Mouse (Mus musculus) stomach, postnatal 0 days (tissue): ENCODE measurements around the gene Fam49a. TPM values are rescaled to one million over a fixed set of nuclear protein-coding genes. Genes with fewer than 3 reads are reported as not detected.

Experiments
- ATAC-seq: fragments of 200-750 bp; cut with Nextera tagmentation; 2 replicates; pipeline ENCODE4 v1.8.0; 2017; ENCODE audit not compliant: low FRiP score, low TSS enrichment
- DNase-seq: peaks from one replicate; pipeline ENCODE4 v3.0.0-alpha.2; 2016; ENCODE audit warnings: low spot score
- H3K27ac ChIP-seq: fragments of 300-500 bp; sonication (generic); replicated peaks from 2 replicates; pipeline ENCODE4 v1.5.1; 2014; ENCODE audit warnings: mild to moderate bottlenecking, control low read depth
- H3K27me3 ChIP-seq: fragments of 300-500 bp; sonication (generic); 2 replicates; pipeline ENCODE4 v1.6.1; 2014; ENCODE audit warnings: low read length; ENCODE audit not compliant: control insufficient read depth, insufficient read depth
- H3K36me3 ChIP-seq: fragments of 300-500 bp; sonication (generic); 2 replicates; pipeline ENCODE4 v1.6.1; 2014; ENCODE audit warnings: low read length, mixed read lengths; ENCODE audit not compliant: control insufficient read depth, insufficient read depth
- H3K4me1 ChIP-seq: fragments of 300-500 bp; sonication (generic); replicated peaks from 2 replicates; pipeline ENCODE4 v1.6.1; 2014; ENCODE audit warnings: antibody characterized with exemption; ENCODE audit not compliant: control insufficient read depth, insufficient read depth
- H3K4me2 ChIP-seq: fragments of 300-500 bp; sonication (generic); replicated peaks from 2 replicates; pipeline ENCODE4 v1.6.1; 2014; ENCODE audit warnings: low read depth, mild to moderate bottlenecking, control low read depth, moderate library complexity
- H3K4me3 ChIP-seq: fragments of 300-500 bp; sonication (generic); 2 replicates; pipeline ENCODE4 v1.5.1; 2014; ENCODE audit warnings: low read depth, low read length, control low read depth
- H3K9ac ChIP-seq: fragments of 300-500 bp; sonication (generic); 2 replicates; pipeline ENCODE4 v1.6.1; 2014; ENCODE audit warnings: mild to moderate bottlenecking, low read length, control low read depth, mixed read lengths
- H3K9me3 ChIP-seq: fragments of 300-500 bp; sonication (generic); 2 replicates; pipeline ENCODE4 v1.6.1; 2016; ENCODE audit warnings: low read length; ENCODE audit not compliant: control insufficient read depth
- CTCF ChIP-seq: IDR thresholded peaks from 2 replicates; pipeline ENCODE4 v1.5.1; 2016; ENCODE audit warnings: antibody characterized with exemption, low read depth, mild to moderate bottlenecking, moderate library complexity
- EP300 ChIP-seq: optimal IDR thresholded peaks from 2 replicates; pipeline ENCODE3; 2016; ENCODE audit warnings: antibody characterized with exemption
- WGBS: fragments of 180-500 bp; shearing (Covaris S2); extraction: QIAGEN DNeasy Blood & Tissue Kit; methylation state at CpG from one replicate; pipeline ENCODE4 v1.1.7; 2014; 5-methylcytosine and 5-hydroxymethylcytosine counted together
- polyA plus RNA-seq: library from polyadenylated mRNA; unstranded; fragments of >200 nt; fragmentation: Nextera tagmentation; extraction: Ambion mirVana; gene quantifications from 2 replicates; pipeline ENCODE4 v1.2.1, GENCODE M21; 2015

The Fam49a gene
- polyA plus RNA-seq, 1 experiment from 2014 or later = 5.3 TPM

DNA sequence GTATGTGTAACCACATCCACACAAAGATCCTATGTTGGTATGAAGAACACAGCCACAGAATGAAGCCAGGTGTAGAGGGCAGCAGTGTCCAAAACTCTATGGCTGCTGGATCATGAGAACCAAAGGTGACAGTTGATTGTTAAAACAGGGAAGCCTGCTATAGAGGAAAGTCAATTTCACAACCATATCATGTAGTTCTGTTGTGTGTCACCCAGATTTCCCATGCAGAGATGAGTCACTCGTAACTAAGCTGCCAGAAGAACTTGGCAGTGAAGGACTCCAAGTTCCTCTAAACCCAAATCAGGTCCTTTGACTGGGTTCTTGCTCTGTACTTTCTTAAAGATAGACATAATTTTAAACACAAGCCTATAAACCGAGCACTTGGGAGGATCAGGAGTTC, 38.6 kb upstream of the Fam49a start:
- no peaks in the 10 kb centered on the region for H3K36me3 ChIP-seq
- H3K4me1 ChIP-seq = no peaks in the 10 kb centered on the region
- no peaks in the 10 kb centered on the region for H3K27me3 ChIP-seq
- TF ChIP-seq EP300 (no peak), CTCF (no peak)
- no peak overlapping the region for H3K4me3 ChIP-seq
- H3K4me2 ChIP-seq = no peak overlapping the region
- no peak overlapping the region for H3K27ac ChIP-seq
- ATAC-seq = no peak
- 52% methylated on average over 2 of the region's 2 CpGs for WGBS
- no peak for DNase-seq
- no peak overlapping the region for H3K9ac ChIP-seq
- no peaks in the 10 kb centered on the region for H3K9me3 ChIP-seq

DNA sequence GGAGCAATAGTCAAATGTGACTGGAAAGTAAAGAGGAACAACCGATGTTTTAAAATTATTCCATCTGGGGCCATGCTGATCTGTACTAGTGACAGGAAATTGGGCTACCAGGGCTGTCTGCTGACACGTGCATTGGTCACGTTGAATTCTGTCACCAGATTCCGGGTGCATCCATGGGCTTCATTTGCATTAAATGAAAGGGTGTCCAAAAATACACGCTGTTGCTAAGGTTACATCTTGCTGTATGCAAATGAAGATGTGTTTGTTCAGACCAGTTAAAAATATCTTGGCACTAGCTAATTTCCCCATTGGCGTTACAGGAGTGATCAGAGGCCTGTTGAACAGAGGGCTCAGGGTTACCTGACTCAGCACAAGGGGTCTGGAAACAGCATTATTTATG, 36.2 kb upstream of the Fam49a start:
- no peaks in the 10 kb centered on the region for H3K27me3 ChIP-seq
- no peak for DNase-seq
- no peak overlapping the region for H3K9ac ChIP-seq
- no peak overlapping the region for H3K4me3 ChIP-seq
- 80% methylated on average over 6 of the region's 6 CpGs for WGBS
- H3K9me3 ChIP-seq = no peaks in the 10 kb centered on the region
- TF ChIP-seq CTCF (no peak), EP300 (no peak)
- no peak for ATAC-seq
- H3K4me2 ChIP-seq = no peak overlapping the region
- no peak overlapping the region for H3K27ac ChIP-seq
- H3K36me3 ChIP-seq = no peaks in the 10 kb centered on the region
- H3K4me1 ChIP-seq = no peaks in the 10 kb centered on the region

DNA sequence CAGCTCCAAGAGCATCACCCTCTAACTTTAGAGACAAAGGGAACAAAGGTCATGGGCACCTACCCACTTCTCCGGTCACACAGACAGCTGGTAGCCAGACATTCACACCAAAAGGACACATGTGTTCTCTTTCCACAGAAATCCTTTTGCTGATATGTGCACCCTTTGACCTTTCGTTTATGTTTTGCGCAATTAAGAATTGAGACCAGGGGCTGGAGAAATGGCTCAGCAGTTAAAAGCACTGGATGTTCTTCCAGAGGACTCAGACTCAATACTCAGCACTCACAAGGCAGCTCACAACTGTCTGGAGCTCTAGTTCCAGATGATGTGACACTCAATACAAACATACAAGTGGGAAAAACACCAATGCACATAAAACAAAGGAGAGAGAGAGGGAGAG, 34.3 kb upstream of the Fam49a start:
- ATAC-seq (no peak), DNase-seq (no peak)
- H3K27ac ChIP-seq = no peak overlapping the region
- no peak overlapping the region for H3K9ac ChIP-seq
- 69% methylated on average over 3 of the region's 3 CpGs for whole genome bisulfite sequencing
- H3K36me3 ChIP-seq = no peaks in the 10 kb centered on the region
- no peaks in the 10 kb centered on the region for H3K4me1 ChIP-seq
- no peak overlapping the region for H3K4me2 ChIP-seq
- TF ChIP-seq EP300 = no peak
- TF ChIP-seq CTCF = no peak
- H3K27me3 ChIP-seq = no peaks in the 10 kb centered on the region
- no peaks in the 10 kb centered on the region for H3K9me3 ChIP-seq
- H3K4me3 ChIP-seq = no peak overlapping the region

DNA sequence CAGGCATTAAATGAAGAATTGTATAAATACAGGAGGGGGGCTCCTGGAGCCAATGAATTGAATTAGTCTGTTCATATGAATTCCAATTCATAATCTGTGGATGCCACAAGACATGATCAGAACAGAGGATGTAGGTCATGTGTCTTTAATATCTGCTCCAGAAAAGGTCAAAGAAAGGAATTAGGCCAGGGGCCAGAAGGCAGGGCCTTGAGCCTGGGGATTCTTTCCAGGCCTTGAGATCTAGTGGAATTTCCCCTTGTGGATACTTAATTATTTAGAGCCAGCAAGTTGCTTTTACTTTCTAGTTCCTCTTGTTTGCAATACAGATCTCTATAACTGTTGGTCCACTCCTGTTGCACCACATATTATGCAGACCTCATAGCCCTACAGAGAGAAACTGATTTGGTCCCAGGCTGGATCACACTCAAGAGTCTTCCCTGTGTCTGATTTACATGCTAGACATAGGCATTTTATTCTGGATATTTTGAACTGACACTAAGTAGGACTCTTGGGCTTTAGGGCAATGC, 31.8 kb upstream of the Fam49a start:
- no peak for DNase-seq
- H3K4me1 ChIP-seq = no peaks in the 10 kb centered on the region
- no peak overlapping the region for H3K4me3 ChIP-seq
- H3K27me3 ChIP-seq = no peaks in the 10 kb centered on the region
- H3K9ac ChIP-seq = no peak overlapping the region
- no peaks in the 10 kb centered on the region for H3K9me3 ChIP-seq
- TF ChIP-seq EP300 (no peak), CTCF (no peak)
- H3K27ac ChIP-seq = no peak overlapping the region
- H3K36me3 ChIP-seq = no peaks in the 10 kb centered on the region
- no peak for ATAC-seq
- no peak overlapping the region for H3K4me2 ChIP-seq

- no peak overlapping the region for H3K4me3 ChIP-seq
- H3K36me3 ChIP-seq = no peaks in the 10 kb centered on the region
- H3K9ac ChIP-seq = no peak overlapping the region
- H3K4me2 ChIP-seq = no peak overlapping the region
- no peaks in the 10 kb centered on the region for H3K4me1 ChIP-seq
- no peaks in the 10 kb centered on the region for H3K9me3 ChIP-seq
- 82% methylated on average over 4 of the region's 4 CpGs for WGBS
- no peak for DNase-seq
- no peaks in the 10 kb centered on the region for H3K27me3 ChIP-seq
- no peak overlapping the region for H3K27ac ChIP-seq
- ATAC-seq = no peak
- TF ChIP-seq CTCF (no peak), EP300 (no peak)
Measured at GRCm38 (mm10) chr12:12232097-12232496, 29.8 kb upstream of the Fam49a start.

- TF ChIP-seq CTCF (no peak), EP300 (no peak)
- no peaks in the 10 kb centered on the region for H3K4me1 ChIP-seq
- H3K27me3 ChIP-seq = no peaks in the 10 kb centered on the region
- no peaks in the 10 kb centered on the region for H3K36me3 ChIP-seq
- no peak overlapping the region for H3K4me2 ChIP-seq
- H3K9me3 ChIP-seq = no peaks in the 10 kb centered on the region
- H3K4me3 ChIP-seq = no peak overlapping the region
- no peak overlapping the region for H3K9ac ChIP-seq
- ATAC-seq = no peak
- H3K27ac ChIP-seq = no peak overlapping the region
- DNase-seq = no peak
- WGBS = 41% methylated on average over 5 of the region's 5 CpGs
Measured at GRCm38 (mm10) chr12:12236978-12237377, 25.0 kb upstream of the Fam49a start.
